Mouse (Mus musculus): ENCODE data around the gene Uggt1. TPM values are rescaled to one million over a fixed set of nuclear protein-coding genes. Genes with fewer than 3 reads are reported as not detected.

Gene Uggt1
- 6.2 and 11.7 TPM in 2 replicates for polyA plus RNA-seq (2012; rRNA removed)

GRCm38 (mm10) chr1:36244058-36244827 is at the start of gene Uggt1:
Gene Uggt1, minus strand, starts transcription at chr1:36244720.
- TF ChIP-seq CTCF (IDR thresholded peaks at IDR 0.05; ENCODE audit: extremely low read depth, insufficient read length, insufficient replicate concordance, low read depth, low read length) (0 out of 2 replicates have a peak, but pooled peaks have one; percentile 13), POLR2A (IDR thresholded peaks at IDR 0.05; ENCODE audit: low read depth, low read length) (peak; percentile 23)

DNA sequence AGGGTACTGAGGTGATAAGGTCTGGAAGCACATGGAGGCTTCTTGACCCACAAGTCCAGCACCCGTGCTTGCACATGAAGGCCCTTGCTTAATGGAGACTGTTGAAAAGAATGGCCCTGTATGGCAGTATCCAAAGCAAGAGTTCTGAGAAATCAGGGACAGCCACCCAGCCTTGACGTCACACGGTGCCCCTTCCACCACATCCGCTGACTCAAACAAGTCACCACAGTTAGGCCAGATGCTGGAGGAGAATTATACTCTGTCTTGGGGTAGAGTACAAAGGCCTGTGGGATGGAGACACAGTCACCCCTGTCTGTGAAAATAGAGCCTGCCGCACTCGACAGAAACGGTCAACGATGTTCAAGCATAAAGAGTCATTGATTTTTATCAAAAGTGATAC is 49.0 kb upstream of the Uggt1 start:
- WGBS, result 87% methylated on average over 8 of the region's 8 CpGs
- TF ChIP-seq CTCF (IDR thresholded peaks at IDR 0.05; ENCODE audit: extremely low read depth, insufficient read length, insufficient replicate concordance, low read depth, low read length) (no peak), POLR2A (IDR thresholded peaks at IDR 0.05; ENCODE audit: low read depth, low read length) (no peak)

More at GRCm38 (mm10) chr1:36244058-36244827, at the start of gene Uggt1:
- Histone ChIP-seq H3K4me3 (ENCODE audit: low read depth, low read length) (peak within 1 kb of the TSS; percentile 71), H3K27ac (ENCODE audit: insufficient read depth, low read depth, low read length) (peak within 1 kb of the TSS; percentile 61), H3K4me1 (ENCODE audit: control insufficient read depth, insufficient read depth, insufficient read length, low read length) (no peaks in the 10 kb centered on the region; the same call in 1 of the 2 replicates), H3K36me3 (ENCODE audit: control insufficient read depth, insufficient read depth, low read length) (no peaks in the 10 kb centered on the region), H3K27me3 (ENCODE audit: control insufficient read depth, insufficient read depth, low read length) (no peaks in the 10 kb centered on the region)
- WGBS, result under 1% methylated on average over 48 of the region's 49 CpGs

GRCm38 (mm10) chr1:36281849-36282248 is 37.3 kb upstream of the Uggt1 start:
- peaks cover under 1% of the 10 kb centered on the region; the same call in 1 of the 2 replicates for H3K4me1 ChIP-seq (ENCODE audit: control insufficient read depth, insufficient read depth, insufficient read length, low read length)
- WGBS, result 83% methylated on average over 6 of the region's 6 CpGs

More for the DNA sequence above, 49.0 kb upstream of the Uggt1 start:
- Histone ChIP-seq H3K27ac (ENCODE audit: insufficient read depth, low read depth, low read length) (no peak overlapping the region), H3K36me3 (ENCODE audit: control insufficient read depth, insufficient read depth, low read length) (no peaks in the 10 kb centered on the region), H3K4me3 (ENCODE audit: low read depth, low read length) (no peak overlapping the region), H3K4me1 (ENCODE audit: control insufficient read depth, insufficient read depth, insufficient read length, low read length) (peaks cover 3% of the 10 kb centered on the region; the same call in 1 of the 2 replicates), H3K27me3 (ENCODE audit: control insufficient read depth, insufficient read depth, low read length) (no peaks in the 10 kb centered on the region)

DNA sequence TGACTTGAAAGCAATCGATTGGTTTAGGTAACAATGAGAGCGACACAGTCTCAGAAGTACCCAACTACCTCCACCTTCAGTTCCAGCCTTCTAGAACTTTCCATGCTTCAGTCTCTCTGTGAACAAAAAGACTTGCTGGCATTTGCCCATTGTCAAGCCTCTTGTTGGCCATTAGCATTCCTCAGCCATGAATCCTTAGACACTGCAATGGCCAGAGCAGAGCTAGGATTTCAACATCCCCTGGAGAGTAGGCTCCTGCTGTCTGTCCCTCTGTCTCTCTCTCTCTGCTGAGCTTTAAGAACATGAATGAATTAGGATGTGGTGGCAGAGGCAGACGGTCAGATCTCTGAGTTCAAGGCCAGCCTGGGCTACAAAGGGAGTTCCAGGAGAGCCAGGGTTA is 36.4 kb upstream of the Uggt1 start:
- no peak for TF ChIP-seq POLR2A (IDR thresholded peaks at IDR 0.05; ENCODE audit: low read depth, low read length)
- no peak for TF ChIP-seq CTCF (IDR thresholded peaks at IDR 0.05; ENCODE audit: extremely low read depth, insufficient read length, insufficient replicate concordance, low read depth, low read length)
- Histone ChIP-seq H3K27ac (ENCODE audit: insufficient read depth, low read depth, low read length) (no peak overlapping the region), H3K4me3 (ENCODE audit: low read depth, low read length) (no peak overlapping the region), H3K36me3 (ENCODE audit: control insufficient read depth, insufficient read depth, low read length) (no peaks in the 10 kb centered on the region), H3K27me3 (ENCODE audit: control insufficient read depth, insufficient read depth, low read length) (no peaks in the 10 kb centered on the region), H3K4me1 (ENCODE audit: control insufficient read depth, insufficient read depth, insufficient read length, low read length) (peaks cover 7% of the 10 kb centered on the region; the same call in 1 of the 2 replicates)
- 86% methylated on average over 3 of the region's 3 CpGs for WGBS

More at GRCm38 (mm10) chr1:36281849-36282248, 37.3 kb upstream of the Uggt1 start:
- TF ChIP-seq CTCF (IDR thresholded peaks at IDR 0.05; ENCODE audit: extremely low read depth, insufficient read length, insufficient replicate concordance, low read depth, low read length) (no peak), POLR2A (IDR thresholded peaks at IDR 0.05; ENCODE audit: low read depth, low read length) (no peak)
- no peak overlapping the region for H3K27ac ChIP-seq (ENCODE audit: insufficient read depth, low read depth, low read length)
- no peaks in the 10 kb centered on the region for H3K36me3 ChIP-seq (ENCODE audit: control insufficient read depth, insufficient read depth, low read length)
- no peaks in the 10 kb centered on the region for H3K27me3 ChIP-seq (ENCODE audit: control insufficient read depth, insufficient read depth, low read length)
- H3K4me3 ChIP-seq (ENCODE audit: low read depth, low read length), result no peak overlapping the region

- H3K4me1 ChIP-seq (ENCODE audit: control insufficient read depth, insufficient read depth, insufficient read length, low read length), result peaks cover 16% of the 10 kb centered on the region; the same call in 1 of the 2 replicates
- no peak overlapping the region for H3K27ac ChIP-seq (ENCODE audit: insufficient read depth, low read depth, low read length)
- 16% methylated on average over 3 of the region's 3 CpGs for WGBS
- TF ChIP-seq POLR2A (IDR thresholded peaks at IDR 0.05; ENCODE audit: low read depth, low read length) (no peak), CTCF (IDR thresholded peaks at IDR 0.05; ENCODE audit: extremely low read depth, insufficient read length, insufficient replicate concordance, low read depth, low read length) (peak; percentile 84; the same call in 1 of the 2 replicates)
- H3K36me3 ChIP-seq (ENCODE audit: control insufficient read depth, insufficient read depth, low read length), result no peaks in the 10 kb centered on the region
- H3K27me3 ChIP-seq (ENCODE audit: control insufficient read depth, insufficient read depth, low read length), result no peaks in the 10 kb centered on the region
- no peak overlapping the region for H3K4me3 ChIP-seq (ENCODE audit: low read depth, low read length)
Observed at GRCm38 (mm10) chr1:36279202-36279601, 34.7 kb upstream of the Uggt1 start.

- WGBS, result 23% methylated on average over 7 of the region's 7 CpGs
- Histone ChIP-seq H3K27me3 (ENCODE audit: control insufficient read depth, insufficient read depth, low read length) (no peaks in the 10 kb centered on the region), H3K4me3 (ENCODE audit: low read depth, low read length) (no peak overlapping the region), H3K36me3 (ENCODE audit: control insufficient read depth, insufficient read depth, low read length) (no peaks in the 10 kb centered on the region), H3K27ac (ENCODE audit: insufficient read depth, low read depth, low read length) (no peak overlapping the region), H3K4me1 (ENCODE audit: control insufficient read depth, insufficient read depth, insufficient read length, low read length) (peaks cover 16% of the 10 kb centered on the region; the same call in 1 of the 2 replicates)
- TF ChIP-seq CTCF (IDR thresholded peaks at IDR 0.05; ENCODE audit: extremely low read depth, insufficient read length, insufficient replicate concordance, low read depth, low read length), result peak; percentile 89; the same call in 1 of the 2 replicates
- no peak for TF ChIP-seq POLR2A (IDR thresholded peaks at IDR 0.05; ENCODE audit: low read depth, low read length)
Observed at GRCm38 (mm10) chr1:36277267-36278060, 32.9 kb upstream of the Uggt1 start.

All from small intestine, adult 2 months (tissue).